Mouse (Mus musculus) kidney, postnatal 25 days (tissue): ENCODE measurements around the gene Olfr826.
"Not testable (repeated sequence)": the region's sequence is repeated elsewhere in the genome, so short reads cannot be mapped to it uniquely, and the experiment has no call there.

Source experiments
- DNase-seq, 2 experiments: peaks; one replicate each; pipeline ENCODE4 v3.0.0; 2021; ENCODE audit warnings: mixed read lengths in 2 of 2

The Olfr826 gene

GRCm38 (mm10) chr10:130184086-130184485 is at the start of gene Olfr826:
Gene Olfr826 (minus strand): TSS chr10:130184186.
- DNase-seq = no peak

- no peak for DNase-seq
Measured at GRCm38 (mm10) chr10:130232117-130232516, 48.1 kb upstream of the Olfr826 start.

- DNase-seq = no peak
Measured at GRCm38 (mm10) chr10:130229584-130229983, 45.6 kb upstream of the Olfr826 start.

- peak in 1 of 2 experiments; percentile 25 for DNase-seq
Measured at GRCm38 (mm10) chr10:130228246-130228645, 44.3 kb upstream of the Olfr826 start.

GRCm38 (mm10) chr10:130225034-130225433 is 41.0 kb upstream of the Olfr826 start:
- DNase-seq = no peak

- no peak for DNase-seq
Measured at GRCm38 (mm10) chr10:130214303-130214702, 30.3 kb upstream of the Olfr826 start, which contains the start of gene Olfr827. Gene Olfr827 (minus strand): TSS chr10:130214403.

GRCm38 (mm10) chr10:130166666-130167065 is 17.3 kb downstream of the Olfr826 start, which contains the start of gene Olfr825:
Gene Olfr825 (minus strand): TSS chr10:130166766.
- no peak for DNase-seq

- DNase-seq = no peak
Measured at GRCm38 (mm10) chr10:130165196-130165595, 18.8 kb downstream of the Olfr826 start.

- no peak for DNase-seq
Measured at GRCm38 (mm10) chr10:130144121-130144520, 39.9 kb downstream of the Olfr826 start.

GRCm38 (mm10) chr10:130142481-130142880 is 41.5 kb downstream of the Olfr826 start:
- not testable (repeated sequence) for DNase-seq

GRCm38 (mm10) chr10:130134811-130135210 is 49.2 kb downstream of the Olfr826 start:
- DNase-seq = no peak

GRCm38 (mm10) chr10:130129900-130130299 is 54.1 kb downstream of the Olfr826 start, which contains the start of gene Olfr824:
Gene Olfr824 (minus strand): TSS chr10:130130000.
- DNase-seq = not testable (repeated sequence)
